In the genomic region with DNA sequence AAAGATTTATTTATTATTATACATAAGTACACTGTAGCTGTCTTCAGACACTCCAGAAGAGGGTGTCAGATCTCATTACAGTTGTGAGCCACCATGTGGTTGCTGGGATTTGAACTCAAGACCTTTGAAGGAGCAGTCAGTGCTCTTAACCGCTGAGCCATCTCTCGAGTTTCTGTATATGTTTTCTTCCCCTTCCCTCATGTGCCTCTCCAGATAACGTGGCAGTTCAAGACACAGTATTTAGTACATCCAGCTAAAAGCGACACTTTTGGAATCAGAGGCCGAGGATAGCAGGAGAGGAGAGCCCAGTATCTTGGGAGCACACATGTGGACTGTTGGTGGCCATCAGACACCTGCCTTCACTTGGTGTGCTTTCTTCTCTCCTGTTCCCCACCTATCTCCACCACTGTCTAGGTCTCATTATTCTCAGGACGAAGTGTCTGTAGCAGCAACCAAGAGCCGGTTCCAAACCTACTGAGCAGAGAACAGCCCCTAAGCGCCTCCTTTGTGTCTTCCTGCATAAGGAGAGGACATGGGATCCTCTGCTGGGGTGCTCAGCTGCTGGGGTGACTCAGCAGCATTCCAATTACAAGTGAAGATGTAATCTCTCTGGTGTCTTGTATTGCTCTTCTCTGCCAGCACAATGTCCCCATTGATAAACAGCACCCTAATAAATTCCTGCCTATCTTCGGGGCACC, we compare ENCODE assay signal across 20 mouse cellular contexts. TPM values are rescaled to one million over a fixed set of nuclear protein-coding genes. Genes with fewer than 3 reads are reported as not detected.
DNase-seq lines count a peak whose midpoint lies in the region; ATAC-seq and TF ChIP-seq lines count a peak whose summit lies in the region.
"Had no signal": no experiment of that assay in that cellular context is flagged by ENCODE, and none has a peak within 500 bp of the region (broad histone marks: within the 10 kb centered on the region; RNA-seq: fewer than 3 reads in every experiment).

No protein-coding gene starts in this region.

- H3K9me3 ChIP-seq in G1E (replicated peaks), result no peaks in the 10 kb centered on the region
- H3K9me3 ChIP-seq in liver, embryonic 11.5 days (ENCODE audit: control insufficient read depth, low read length), result no peaks in the 10 kb centered on the region
- H3K9me3 ChIP-seq: embryonic facial prominence, embryonic 15.5 days; heart, embryonic 10.5 days; hindbrain, embryonic 10.5 days; midbrain, embryonic 15.5 days; neural tube, embryonic 15.5 days had no signal

- peak; percentile 87 for ATAC-seq in G1E (ENCODE audit: extremely low read depth, insufficient number of reproducible peaks, low FRiP score, poor library complexity, severe bottlenecking)
- ATAC-seq in liver, embryonic 11.5 days (replicated peaks; ENCODE audit: low FRiP score), result peak; percentile 65
- peak; percentile 80 for ATAC-seq in megakaryocyte progenitor cell, adult 5-6 weeks (replicated peaks; ENCODE audit: poor library complexity)
- ATAC-seq in activated CD4-positive, CD25-positive, alpha-beta regulatory T cell, adult 4 months, result no peak
- ATAC-seq: CD4-positive, CD25-positive, alpha-beta regulatory T cell, adult 4 months; midbrain, embryonic 15.5 days had no signal

- H3K4me1 ChIP-seq in G1E (ENCODE audit: insufficient read depth, low read depth, low read length), result peaks cover 45% of the 10 kb centered on the region
- peaks cover 19% of the 10 kb centered on the region for H3K4me1 ChIP-seq in liver, embryonic 11.5 days (replicated peaks; ENCODE audit: control insufficient read depth, insufficient read depth, low read length)
- H3K4me1 ChIP-seq: embryonic facial prominence, embryonic 15.5 days; midbrain, embryonic 15.5 days; neural tube, embryonic 15.5 days had no signal

- H3K4me2 ChIP-seq in liver, embryonic 11.5 days, result no peak overlapping the region
- H3K4me2 ChIP-seq: embryonic facial prominence, embryonic 15.5 days; midbrain, embryonic 15.5 days; neural tube, embryonic 15.5 days had no signal

- H3K36me3 ChIP-seq in G1E (replicated peaks), result no peaks in the 10 kb centered on the region
- H3K36me3 ChIP-seq in liver, embryonic 11.5 days (ENCODE audit: control insufficient read depth, insufficient read depth, low read length), result no peaks in the 10 kb centered on the region
- H3K36me3 ChIP-seq: embryonic facial prominence, embryonic 15.5 days; heart, embryonic 10.5 days; hindbrain, embryonic 10.5 days; midbrain, embryonic 15.5 days; neural tube, embryonic 15.5 days had no signal

- DNase-seq in G1E (ENCODE audit: low spot score), result peak; percentile 53
- DNase-seq in brain, adult 2 months (ENCODE audit: low read depth, low spot score), result peak; percentile 25
- no peak for DNase-seq in liver, embryonic 11.5 days (ENCODE audit: low spot score)
- DNase-seq in embryo, embryonic 9.5 days (ENCODE audit: extremely low spot score), result no peak
- DNase-seq in cerebellum, postnatal 4 days (ENCODE audit: low spot score in 2 of 2), result no peak
- DNase-seq in B cell, adult 2 months, result no peak
- DNase-seq: cerebellum, adult 9-10 months; embryo, embryonic 11 days; gastrocnemius, adult 2 months; kidney, adult 2 months; right cerebral cortex, postnatal 25 days; thymus, postnatal 4 days had no signal

- peaks cover 9% of the 10 kb centered on the region; the same call in 1 of the 2 replicates for H3K27me3 ChIP-seq in G1E (ENCODE audit: insufficient read depth, low read length)
- H3K27me3 ChIP-seq in liver, embryonic 11.5 days (replicated peaks; ENCODE audit: control insufficient read depth, insufficient read depth, low read length), result no peaks in the 10 kb centered on the region
- H3K27me3 ChIP-seq: embryonic facial prominence, embryonic 15.5 days; midbrain, embryonic 15.5 days; neural tube, embryonic 15.5 days had no signal

- 68% methylated on average over 9 of the region's 9 CpGs for WGBS in liver, embryonic 11.5 days

- H3K4me3 ChIP-seq in G1E (ENCODE audit: low read depth, low read length), result peak overlapping the region; percentile 1; the same call in 1 of the 2 replicates
- H3K4me3 ChIP-seq in liver, embryonic 11.5 days (ENCODE audit: low read depth, low read length), result no peak overlapping the region
- H3K4me3 ChIP-seq: embryonic facial prominence, embryonic 15.5 days; gastrocnemius, adult 2 months; heart, embryonic 10.5 days; hindbrain, embryonic 10.5 days; midbrain, embryonic 15.5 days; neural tube, embryonic 15.5 days had no signal

- peak overlapping the region; percentile 67 for H3K27ac ChIP-seq in liver, embryonic 11.5 days (ENCODE audit: low read depth, low read length)
- H3K27ac ChIP-seq: embryonic facial prominence, embryonic 15.5 days; gastrocnemius, adult 2 months; heart, embryonic 10.5 days; hindbrain, embryonic 10.5 days; midbrain, embryonic 15.5 days; neural tube, embryonic 15.5 days had no signal

- H3K9ac ChIP-seq in liver, embryonic 11.5 days (ENCODE audit: low read depth, low read length), result no peak overlapping the region
- H3K9ac ChIP-seq: embryonic facial prominence, embryonic 15.5 days; midbrain, embryonic 15.5 days; neural tube, embryonic 15.5 days had no signal

- TF ChIP-seq CTCF in G1E (IDR thresholded peaks at IDR 0.05; ENCODE audit: low read depth, low read length), result no peak

RNA-seq across cellular contexts. Expression of a gene that starts 34.0 kb away (rescaled TPM):
- not detected in 2 replicates for total RNA-seq in G1E (2014; fragmentation: Nextera tagmentation)
- total RNA-seq in G1E (2017), result 0.12 and 0.16 TPM in 2 replicates
- 0.02 TPM in 1 of 2 replicates, not detected in the other for polyA plus RNA-seq in G1E (2012)
- polyA plus RNA-seq in liver, embryonic 11.5 days (2014; fragmentation: Nextera tagmentation; extraction: Ambion mirVana), result 8.9 TPM in 2 replicates
- 0.90 and 1.1 TPM in 2 replicates for total RNA-seq in megakaryocyte progenitor cell, adult 5-6 weeks (2015)
- 0.47 and 0.83 TPM in 2 replicates for total RNA-seq in megakaryocyte progenitor cell, adult 5-6 weeks (2017)
- polyA plus RNA-seq in activated CD4-positive, CD25-positive, alpha-beta regulatory T cell, adult 4 months (2017; shearing (Covaris generic)), result under 1 TPM in 1 of 2 experiments, not detected in 1; 0.18 TPM
- total RNA-seq: gastrocnemius, adult 2 months had no signal
- polyA plus RNA-seq: CD4-positive, CD25-positive, alpha-beta regulatory T cell, adult 4 months had no signal

Comparison
In these comparisons a context has a peak if more than half of its experiments do, and no peak if none do; other contexts are left out.
1. DNase-seq: peak in G1E (single experiment) and brain, adult 2 months (single experiment); none in liver, embryonic 11.5 days (single experiment), embryo, embryonic 9.5 days (single experiment), cerebellum, postnatal 4 days (0 of 2) and B cell, adult 2 months (0 of 2).